Mouse (Mus musculus): ENCODE results near the gene Creb5. TPM values are rescaled to one million over a fixed set of nuclear protein-coding genes. Genes with fewer than 3 reads are reported as not detected.

The Creb5 gene
- polyA plus RNA-seq, 1 experiment from 2014 or later = 4.1 TPM

GRCm38 (mm10) chr6:53573711-53574065 is 286.6 kb downstream of the Creb5 start:
- Histone ChIP-seq H3K4me2 (peak overlapping the region; percentile 28), H3K9me3 (ENCODE audit: control insufficient read depth, low read length) (no peaks in the 10 kb centered on the region), H3K4me3 (ENCODE audit: low read depth, low read length) (peak overlapping the region; percentile 18; the same call in 1 of the 2 replicates), H3K27ac (ENCODE audit: low read depth, low read length) (peak overlapping the region; percentile 20), H3K36me3 (ENCODE audit: control insufficient read depth, insufficient read depth, low read length) (no peaks in the 10 kb centered on the region), H3K27me3 (ENCODE audit: control insufficient read depth, insufficient read depth, low read length) (no peaks in the 10 kb centered on the region), H3K4me1 (ENCODE audit: control insufficient read depth, insufficient read depth, low read length) (peaks cover 16% of the 10 kb centered on the region), H3K9ac (ENCODE audit: low read length) (peak overlapping the region; percentile 32)
- 1% methylated on average over 6 of the region's 6 CpGs for WGBS
- ATAC-seq (ENCODE audit: low FRiP score) (peak; percentile 43), DNase-seq (ENCODE audit: low spot score, missing footprints) (peak; percentile 79)

- peak overlapping the region; percentile 28 for H3K4me2 ChIP-seq
- no peak overlapping the region; the same call in 1 of the 2 replicates for H3K27ac ChIP-seq (ENCODE audit: low read depth, low read length)
- peak overlapping the region; percentile 18; the same call in 1 of the 2 replicates for H3K4me3 ChIP-seq (ENCODE audit: low read depth, low read length)
Observed at GRCm38 (mm10) chr6:53574097-53574496, 287.0 kb downstream of the Creb5 start.

DNA sequence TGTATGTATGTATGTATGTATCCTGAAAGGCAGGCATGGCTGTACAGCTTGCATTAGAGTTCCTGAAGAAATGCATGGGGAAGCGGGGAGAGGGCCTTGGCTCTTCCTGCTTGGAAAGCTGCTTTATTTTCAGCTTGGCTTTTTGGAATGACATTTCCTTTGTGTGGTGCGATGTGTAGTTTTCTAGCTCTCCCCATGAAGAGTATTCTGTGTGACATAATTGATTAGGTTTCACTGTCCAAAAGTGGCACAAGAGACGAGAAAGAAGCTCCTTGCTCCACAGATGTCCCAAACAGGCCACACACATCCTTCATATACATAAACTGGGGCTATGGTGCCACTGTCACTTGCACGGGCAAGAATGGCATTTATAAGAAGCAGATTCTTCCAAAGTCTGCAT is 288.1 kb downstream of the Creb5 start:
- H3K4me2 ChIP-seq = no peak overlapping the region
- no peak for ATAC-seq (ENCODE audit: low FRiP score)

More at GRCm38 (mm10) chr6:53574097-53574496, 287.0 kb downstream of the Creb5 start:
- no peaks in the 10 kb centered on the region for H3K27me3 ChIP-seq (ENCODE audit: control insufficient read depth, insufficient read depth, low read length)
- peak overlapping the region; percentile 32 for H3K9ac ChIP-seq (ENCODE audit: low read length)
- DNase-seq (ENCODE audit: low spot score, missing footprints) (peak; percentile 90), ATAC-seq (ENCODE audit: low FRiP score) (0 out of 2 replicates have a peak, but pooled peaks have one; percentile 38)
- no peaks in the 10 kb centered on the region for H3K9me3 ChIP-seq (ENCODE audit: control insufficient read depth, low read length)
- H3K4me1 ChIP-seq (ENCODE audit: control insufficient read depth, insufficient read depth, low read length) = peaks cover 16% of the 10 kb centered on the region
- WGBS = 39% methylated on average over 12 of the region's 12 CpGs
- no peaks in the 10 kb centered on the region for H3K36me3 ChIP-seq (ENCODE audit: control insufficient read depth, insufficient read depth, low read length)

DNA sequence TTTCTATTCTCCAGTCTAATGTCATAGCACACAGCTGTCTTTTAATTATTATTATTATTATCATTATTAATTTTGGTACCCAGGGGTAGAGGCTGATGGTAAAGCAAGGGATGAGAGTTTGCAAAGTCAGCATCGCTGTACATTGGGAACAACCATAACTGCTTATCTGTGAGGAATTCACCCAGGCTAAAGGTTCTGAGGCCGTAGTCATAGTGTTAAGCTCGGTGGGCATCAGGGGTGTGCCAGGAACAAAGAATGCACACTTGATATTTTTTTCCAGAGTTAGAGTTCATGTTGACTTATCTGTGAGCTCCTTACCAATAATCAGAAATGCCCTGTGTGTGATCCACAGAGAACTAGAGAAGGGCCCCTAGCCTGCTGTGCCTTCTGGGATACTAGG is 288.8 kb downstream of the Creb5 start:
- H3K9me3 ChIP-seq (ENCODE audit: control insufficient read depth, low read length) = no peaks in the 10 kb centered on the region
- H3K9ac ChIP-seq (ENCODE audit: low read length) = no peak overlapping the region
- peaks cover 16% of the 10 kb centered on the region for H3K4me1 ChIP-seq (ENCODE audit: control insufficient read depth, insufficient read depth, low read length)
- no peak overlapping the region for H3K4me2 ChIP-seq
- WGBS = 93% methylated on average over 3 of the region's 3 CpGs
- H3K36me3 ChIP-seq (ENCODE audit: control insufficient read depth, insufficient read depth, low read length) = no peaks in the 10 kb centered on the region
- no peak for ATAC-seq (ENCODE audit: low FRiP score)
- H3K27me3 ChIP-seq (ENCODE audit: control insufficient read depth, insufficient read depth, low read length) = no peaks in the 10 kb centered on the region
- H3K4me3 ChIP-seq (ENCODE audit: low read depth, low read length) = no peak overlapping the region
- peak; percentile 72 for DNase-seq (ENCODE audit: low spot score, missing footprints)
- H3K27ac ChIP-seq (ENCODE audit: low read depth, low read length) = no peak overlapping the region

More for the DNA sequence above, 288.1 kb downstream of the Creb5 start:
- H3K4me1 ChIP-seq (ENCODE audit: control insufficient read depth, insufficient read depth, low read length) = peaks cover 16% of the 10 kb centered on the region
- H3K27ac ChIP-seq (ENCODE audit: low read depth, low read length) = no peak overlapping the region
- 77% methylated on average over 4 of the region's 4 CpGs for WGBS
- peak; percentile 80 for DNase-seq (ENCODE audit: low spot score, missing footprints)
- H3K9ac ChIP-seq (ENCODE audit: low read length) = no peak overlapping the region
- H3K27me3 ChIP-seq (ENCODE audit: control insufficient read depth, insufficient read depth, low read length) = no peaks in the 10 kb centered on the region
- no peaks in the 10 kb centered on the region for H3K36me3 ChIP-seq (ENCODE audit: control insufficient read depth, insufficient read depth, low read length)
- no peaks in the 10 kb centered on the region for H3K9me3 ChIP-seq (ENCODE audit: control insufficient read depth, low read length)
- H3K4me3 ChIP-seq (ENCODE audit: low read depth, low read length) = no peak overlapping the region

GRCm38 (mm10) chr6:53576841-53577240 is 289.8 kb downstream of the Creb5 start:
- H3K27me3 ChIP-seq (ENCODE audit: control insufficient read depth, insufficient read depth, low read length) = no peaks in the 10 kb centered on the region
- no peak overlapping the region for H3K9ac ChIP-seq (ENCODE audit: low read length)
- no peaks in the 10 kb centered on the region for H3K9me3 ChIP-seq (ENCODE audit: control insufficient read depth, low read length)
- no peak overlapping the region for H3K27ac ChIP-seq (ENCODE audit: low read depth, low read length)
- H3K4me3 ChIP-seq (ENCODE audit: low read depth, low read length) = no peak overlapping the region
- DNase-seq (ENCODE audit: low spot score, missing footprints) = peak; percentile 51
- peaks cover 16% of the 10 kb centered on the region for H3K4me1 ChIP-seq (ENCODE audit: control insufficient read depth, insufficient read depth, low read length)
- H3K36me3 ChIP-seq (ENCODE audit: control insufficient read depth, insufficient read depth, low read length) = no peaks in the 10 kb centered on the region
- ATAC-seq (ENCODE audit: low FRiP score) = no peak
- no peak overlapping the region for H3K4me2 ChIP-seq
- 81% methylated on average over 6 of the region's 6 CpGs for WGBS

DNA sequence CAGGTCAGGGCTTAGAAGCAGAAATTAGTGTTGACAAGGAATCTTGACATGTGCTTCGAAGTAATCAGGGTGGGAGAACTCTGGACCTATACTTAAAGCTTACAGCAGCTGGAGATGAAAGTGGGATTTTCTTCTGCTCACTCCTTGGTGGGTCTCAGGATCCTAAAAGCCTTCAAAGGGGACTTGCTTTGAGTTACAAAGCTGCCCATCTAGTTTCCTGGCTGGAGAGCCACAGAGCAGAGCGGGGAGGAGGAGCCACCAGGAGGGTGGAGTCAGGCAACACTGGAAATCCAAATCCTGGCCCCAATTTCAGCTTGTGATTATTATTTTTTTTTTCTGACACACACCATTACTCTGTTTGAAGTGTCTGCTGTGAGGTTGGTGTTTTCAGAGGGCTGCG is 290.7 kb downstream of the Creb5 start:
- no peaks in the 10 kb centered on the region for H3K27me3 ChIP-seq (ENCODE audit: control insufficient read depth, insufficient read depth, low read length)
- H3K36me3 ChIP-seq (ENCODE audit: control insufficient read depth, insufficient read depth, low read length) = no peaks in the 10 kb centered on the region
- H3K4me1 ChIP-seq (ENCODE audit: control insufficient read depth, insufficient read depth, low read length) = peaks cover 11% of the 10 kb centered on the region
- no peak overlapping the region for H3K9ac ChIP-seq (ENCODE audit: low read length)
- ATAC-seq (ENCODE audit: low FRiP score) = no peak
- no peaks in the 10 kb centered on the region for H3K9me3 ChIP-seq (ENCODE audit: control insufficient read depth, low read length)
- WGBS = 87% methylated on average over 3 of the region's 3 CpGs
- H3K4me3 ChIP-seq (ENCODE audit: low read depth, low read length) = no peak overlapping the region
- no peak overlapping the region for H3K4me2 ChIP-seq
- no peak overlapping the region for H3K27ac ChIP-seq (ENCODE audit: low read depth, low read length)
- peak; percentile 57 for DNase-seq (ENCODE audit: low spot score, missing footprints)

DNA sequence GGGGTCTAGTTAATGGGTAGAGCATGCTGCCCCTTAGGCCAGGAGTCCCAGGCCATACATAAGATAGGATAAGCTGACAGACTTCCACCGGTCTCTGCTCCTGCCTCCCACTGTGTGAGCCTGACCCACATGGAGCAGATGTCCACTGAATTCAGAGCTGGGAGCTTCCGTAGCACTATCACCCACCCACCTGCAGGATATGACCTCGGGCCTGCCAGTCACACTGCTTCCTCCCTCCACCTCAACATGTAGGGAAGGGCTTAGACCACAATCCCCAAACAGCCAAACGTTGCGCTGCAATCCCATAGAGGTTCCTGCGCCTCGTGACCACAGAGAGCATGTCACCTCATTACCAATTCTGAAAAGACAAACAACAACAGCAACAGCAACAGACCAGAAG is 293.3 kb downstream of the Creb5 start:
- no peaks in the 10 kb centered on the region for H3K9me3 ChIP-seq (ENCODE audit: control insufficient read depth, low read length)
- H3K4me1 ChIP-seq (ENCODE audit: control insufficient read depth, insufficient read depth, low read length) = no peaks in the 10 kb centered on the region; the same call in 1 of the 2 replicates
- no peak for ATAC-seq (ENCODE audit: low FRiP score)
- no peak overlapping the region for H3K4me2 ChIP-seq
- H3K36me3 ChIP-seq (ENCODE audit: control insufficient read depth, insufficient read depth, low read length) = no peaks in the 10 kb centered on the region
- no peaks in the 10 kb centered on the region for H3K27me3 ChIP-seq (ENCODE audit: control insufficient read depth, insufficient read depth, low read length)
- DNase-seq (ENCODE audit: low spot score, missing footprints) = no peak
- 90% methylated on average over 7 of the region's 7 CpGs for WGBS
- no peak overlapping the region for H3K9ac ChIP-seq (ENCODE audit: low read length)
- no peak overlapping the region for H3K27ac ChIP-seq (ENCODE audit: low read depth, low read length)
- H3K4me3 ChIP-seq (ENCODE audit: low read depth, low read length) = no peak overlapping the region

GRCm38 (mm10) chr6:53583234-53583875 is 296.3 kb downstream of the Creb5 start:
- Histone ChIP-seq H3K4me3 (ENCODE audit: low read depth, low read length) (no peak overlapping the region), H3K36me3 (ENCODE audit: control insufficient read depth, insufficient read depth, low read length) (no peaks in the 10 kb centered on the region), H3K4me1 (ENCODE audit: control insufficient read depth, insufficient read depth, low read length) (no peaks in the 10 kb centered on the region; the same call in 1 of the 2 replicates), H3K27me3 (ENCODE audit: control insufficient read depth, insufficient read depth, low read length) (no peaks in the 10 kb centered on the region), H3K4me2 (no peak overlapping the region), H3K27ac (ENCODE audit: low read depth, low read length) (no peak overlapping the region), H3K9me3 (ENCODE audit: control insufficient read depth, low read length) (no peaks in the 10 kb centered on the region), H3K9ac (ENCODE audit: low read length) (no peak overlapping the region)
- ATAC-seq (ENCODE audit: low FRiP score) = no peak
- WGBS = 81% methylated on average over 19 of the region's 19 CpGs
- DNase-seq (ENCODE audit: low spot score, missing footprints) = no peak

- no peak overlapping the region for H3K4me2 ChIP-seq
- H3K27me3 ChIP-seq (ENCODE audit: control insufficient read depth, insufficient read depth, low read length) = no peaks in the 10 kb centered on the region
- no peaks in the 10 kb centered on the region for H3K36me3 ChIP-seq (ENCODE audit: control insufficient read depth, insufficient read depth, low read length)
- 63% methylated on average over 10 of the region's 10 CpGs for WGBS
- no peak overlapping the region for H3K9ac ChIP-seq (ENCODE audit: low read length)
- H3K4me3 ChIP-seq (ENCODE audit: low read depth, low read length) = no peak overlapping the region
- H3K4me1 ChIP-seq (ENCODE audit: control insufficient read depth, insufficient read depth, low read length) = no peaks in the 10 kb centered on the region; the same call in 1 of the 2 replicates
- no peaks in the 10 kb centered on the region for H3K9me3 ChIP-seq (ENCODE audit: control insufficient read depth, low read length)
- H3K27ac ChIP-seq (ENCODE audit: low read depth, low read length) = no peak overlapping the region
- ATAC-seq (ENCODE audit: low FRiP score) (no peak), DNase-seq (ENCODE audit: low spot score, missing footprints) (no peak)
Observed at GRCm38 (mm10) chr6:53584718-53585405, 297.8 kb downstream of the Creb5 start.
